Mouse (Mus musculus) kidney, adult 8-10 months (tissue): ENCODE data around the gene Pwwp2b.

ENCODE experiments used
- DNase-seq, 2 experiments: peaks; one replicate each; pipeline ENCODE4 v3.0.0; 2022

Gene Pwwp2b

GRCm38 (mm10) chr7:139265634-139266033 lies 17.4 kb downstream of the Pwwp2b start:
- DNase-seq: no peak

- no peak for DNase-seq
These were observed 18.1 kb downstream of the Pwwp2b start for GRCm38 (mm10) chr7:139266431-139266830.

GRCm38 (mm10) chr7:139266886-139267870 lies 18.9 kb downstream of the Pwwp2b start:
- DNase-seq: no peak

GRCm38 (mm10) chr7:139270738-139271137 lies 22.5 kb downstream of the Pwwp2b start:
- no peak for DNase-seq

GRCm38 (mm10) chr7:139271871-139272270 lies 23.6 kb downstream of the Pwwp2b start:
- DNase-seq: no peak

- DNase-seq: no peak
These were observed 24.5 kb downstream of the Pwwp2b start for GRCm38 (mm10) chr7:139272639-139273396.

- DNase-seq: peak; percentile 46 to 59
These were observed 25.1 kb downstream of the Pwwp2b start for GRCm38 (mm10) chr7:139273397-139273719.

- no peak for DNase-seq
These were observed 27.3 kb downstream of the Pwwp2b start for GRCm38 (mm10) chr7:139275586-139275985.

- DNase-seq: no peak
These were observed 27.9 kb downstream of the Pwwp2b start for GRCm38 (mm10) chr7:139276150-139276549.

GRCm38 (mm10) chr7:139277536-139277935 lies 29.3 kb downstream of the Pwwp2b start:
- no peak for DNase-seq

GRCm38 (mm10) chr7:139279571-139279970 lies 31.3 kb downstream of the Pwwp2b start:
- DNase-seq: no peak

GRCm38 (mm10) chr7:139280044-139280443 lies 31.8 kb downstream of the Pwwp2b start:
- no peak for DNase-seq

GRCm38 (mm10) chr7:139281195-139281594 lies 32.9 kb downstream of the Pwwp2b start:
- DNase-seq: peak; percentile 26 to 36

GRCm38 (mm10) chr7:139282037-139282436 lies 33.8 kb downstream of the Pwwp2b start:
- DNase-seq: no peak

GRCm38 (mm10) chr7:139285295-139285943 lies 37.1 kb downstream of the Pwwp2b start:
- DNase-seq: no peak

- no peak for DNase-seq
These were observed 40.3 kb downstream of the Pwwp2b start for GRCm38 (mm10) chr7:139288540-139288939.

- no peak for DNase-seq
These were observed 45.1 kb downstream of the Pwwp2b start for GRCm38 (mm10) chr7:139293350-139293749.

GRCm38 (mm10) chr7:139294076-139294475 lies 45.8 kb downstream of the Pwwp2b start:
- DNase-seq: no peak

- DNase-seq: no peak
These were observed 47.4 kb downstream of the Pwwp2b start for GRCm38 (mm10) chr7:139295653-139296052.

- DNase-seq: peak in 1 of 2 experiments; percentile 20
These were observed 48.3 kb downstream of the Pwwp2b start for GRCm38 (mm10) chr7:139296552-139297100.

GRCm38 (mm10) chr7:139298446-139298845 lies 50.2 kb downstream of the Pwwp2b start:
- DNase-seq: no peak

- peak; percentile 45 to 85 for DNase-seq
These were observed 51.1 kb downstream of the Pwwp2b start for GRCm38 (mm10) chr7:139299424-139299823.

- peak; percentile 66 to 68 for DNase-seq
These were observed 52.1 kb downstream of the Pwwp2b start for GRCm38 (mm10) chr7:139300423-139300822.
